Mouse (Mus musculus) urinary bladder, postnatal 10 days (tissue): Measurements from ENCODE around the gene Igfbp4.
A peak's percentile ranks its signal among the peaks of the same experiment; 100 is the strongest.

Experiments
- DNase-seq: peaks from one replicate; pipeline ENCODE4 v3.0.0; 2022; ENCODE audit warnings: low spot score

The Igfbp4 gene

GRCm38 (mm10) chr11:99041841-99042780 lies 1.1 kb downstream of the Igfbp4 start:
- no peak for DNase-seq

- DNase-seq = no peak
Measured at GRCm38 (mm10) chr11:99042834-99043431, 1.9 kb downstream of the Igfbp4 start.

GRCm38 (mm10) chr11:99043632-99044031 lies 2.6 kb downstream of the Igfbp4 start:
- no peak for DNase-seq

DNA sequence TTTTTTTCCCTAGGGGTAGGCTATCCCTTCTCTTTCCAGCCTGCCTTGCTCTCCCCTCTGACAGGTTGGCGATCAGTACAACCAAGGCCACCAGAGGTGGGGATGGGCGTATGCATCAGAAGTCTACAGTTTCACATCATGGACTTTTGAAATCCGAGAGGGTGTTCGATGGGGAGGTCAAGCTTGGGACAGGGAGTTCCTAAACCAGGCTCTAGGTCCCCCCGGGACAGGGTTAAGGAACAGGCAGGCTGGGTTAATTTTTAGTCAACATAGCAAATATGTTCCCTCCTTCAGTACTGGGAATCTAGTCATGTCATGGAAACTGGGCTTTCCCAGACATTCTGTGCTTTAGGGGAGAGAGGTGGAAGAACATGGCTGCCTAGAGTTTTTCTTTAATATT lies 3.3 kb downstream of the Igfbp4 start:
- DNase-seq = no peak

DNA sequence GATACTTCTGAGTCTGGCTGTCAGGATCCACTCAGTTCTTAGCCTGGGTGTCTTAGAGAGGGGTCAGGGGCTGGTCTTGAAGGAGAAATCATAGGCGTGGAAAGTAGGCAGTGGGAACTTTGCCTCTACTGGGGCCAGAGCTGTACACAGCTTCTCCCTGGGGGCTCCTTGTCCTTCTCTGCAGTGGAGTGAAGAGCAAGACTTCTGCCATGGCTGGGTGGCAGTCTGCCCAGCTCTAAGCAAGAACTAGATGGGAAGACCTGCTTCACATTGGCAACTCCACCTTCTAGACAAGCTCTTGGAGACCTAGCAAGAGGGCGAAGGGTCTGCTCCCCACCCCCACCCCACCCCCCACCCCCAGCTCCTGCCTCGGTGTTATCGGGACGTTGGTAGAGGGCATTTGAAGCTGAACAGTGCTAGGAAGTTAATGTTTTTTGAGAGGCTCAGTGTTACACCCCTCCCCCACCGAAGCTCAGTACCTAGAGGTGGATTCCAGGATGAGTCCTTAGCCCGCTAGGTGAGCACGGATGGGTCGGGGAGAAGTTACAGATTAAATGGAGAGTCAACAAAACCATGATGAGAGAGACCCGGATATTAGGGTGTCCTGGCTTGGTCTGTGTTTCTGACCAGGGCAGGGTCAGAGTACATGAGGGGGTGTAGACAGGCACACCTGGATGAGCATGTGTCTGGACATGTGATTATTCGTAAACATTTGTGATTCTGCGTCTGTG lies 4.3 kb downstream of the Igfbp4 start:
- no peak for DNase-seq

- peak; percentile 32 for DNase-seq
Measured at GRCm38 (mm10) chr11:99047120-99047519, 6.1 kb downstream of the Igfbp4 start.

- DNase-seq = no peak
Measured at GRCm38 (mm10) chr11:99047643-99048042, 6.6 kb downstream of the Igfbp4 start.

GRCm38 (mm10) chr11:99055143-99055542 lies 14.1 kb downstream of the Igfbp4 start:
- no peak for DNase-seq

DNA sequence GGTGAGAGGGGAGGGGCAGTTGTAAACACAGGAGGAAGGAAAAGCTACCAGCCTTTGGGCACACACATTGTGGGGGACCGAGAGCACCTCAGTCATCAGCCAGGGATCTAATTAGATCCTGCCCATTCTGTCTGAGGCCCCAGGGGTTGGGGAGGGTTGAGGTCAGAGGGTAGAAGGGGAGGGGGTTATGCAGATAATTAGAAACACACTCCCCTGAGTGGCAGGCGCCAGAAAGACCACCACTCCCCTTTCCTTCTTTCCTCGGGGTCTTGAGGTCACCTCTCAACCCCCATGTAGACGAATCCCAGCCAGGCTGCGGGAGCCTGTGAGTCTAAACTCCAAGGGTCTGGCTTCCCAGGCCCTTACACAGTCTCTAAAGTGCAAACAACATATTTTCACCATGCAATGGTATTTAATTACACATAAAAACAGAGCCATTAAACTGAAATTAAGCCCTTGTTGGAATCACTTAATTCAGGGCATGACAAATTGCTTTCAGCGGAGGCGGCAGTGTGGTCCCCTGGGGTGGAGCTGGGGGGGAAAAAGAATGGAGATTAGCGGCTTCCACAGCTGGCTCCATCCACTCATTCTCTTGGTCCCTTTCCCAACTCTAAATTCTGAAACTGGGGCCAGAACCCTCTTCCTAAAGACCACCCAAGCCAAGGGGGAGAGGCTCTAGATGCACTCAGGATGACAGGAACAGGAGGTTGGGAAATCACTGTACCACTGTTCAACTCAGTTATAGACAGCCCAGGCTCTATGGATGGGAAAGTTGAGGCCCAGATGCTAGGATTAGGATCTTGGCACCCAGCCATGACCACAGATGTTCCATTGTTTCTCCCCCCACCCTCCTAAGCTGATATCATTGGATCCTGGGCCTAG lies 14.8 kb downstream of the Igfbp4 start:
- no peak for DNase-seq

- no peak for DNase-seq
Measured at GRCm38 (mm10) chr11:99060435-99060834, 19.4 kb downstream of the Igfbp4 start.

DNA sequence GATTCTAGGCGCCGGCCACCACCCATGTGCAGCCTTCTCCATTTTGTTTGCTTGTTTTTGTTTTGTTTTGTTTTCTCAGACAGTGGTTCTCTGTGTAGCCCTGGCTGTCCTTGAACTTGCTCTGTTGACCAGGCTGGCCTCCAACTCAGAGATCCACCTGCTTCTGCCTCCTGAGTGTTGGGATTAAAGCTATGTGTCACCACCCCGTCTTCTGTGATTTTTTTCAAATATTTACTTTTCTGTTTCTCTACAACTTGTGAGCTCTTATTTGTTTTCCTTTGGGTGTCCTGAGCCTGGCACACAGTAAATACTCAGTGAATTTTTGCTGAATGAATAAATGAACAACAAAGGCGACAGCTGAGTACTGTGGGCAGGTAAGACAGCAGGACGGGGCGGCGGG lies 21.6 kb downstream of the Igfbp4 start:
- no peak for DNase-seq

DNA sequence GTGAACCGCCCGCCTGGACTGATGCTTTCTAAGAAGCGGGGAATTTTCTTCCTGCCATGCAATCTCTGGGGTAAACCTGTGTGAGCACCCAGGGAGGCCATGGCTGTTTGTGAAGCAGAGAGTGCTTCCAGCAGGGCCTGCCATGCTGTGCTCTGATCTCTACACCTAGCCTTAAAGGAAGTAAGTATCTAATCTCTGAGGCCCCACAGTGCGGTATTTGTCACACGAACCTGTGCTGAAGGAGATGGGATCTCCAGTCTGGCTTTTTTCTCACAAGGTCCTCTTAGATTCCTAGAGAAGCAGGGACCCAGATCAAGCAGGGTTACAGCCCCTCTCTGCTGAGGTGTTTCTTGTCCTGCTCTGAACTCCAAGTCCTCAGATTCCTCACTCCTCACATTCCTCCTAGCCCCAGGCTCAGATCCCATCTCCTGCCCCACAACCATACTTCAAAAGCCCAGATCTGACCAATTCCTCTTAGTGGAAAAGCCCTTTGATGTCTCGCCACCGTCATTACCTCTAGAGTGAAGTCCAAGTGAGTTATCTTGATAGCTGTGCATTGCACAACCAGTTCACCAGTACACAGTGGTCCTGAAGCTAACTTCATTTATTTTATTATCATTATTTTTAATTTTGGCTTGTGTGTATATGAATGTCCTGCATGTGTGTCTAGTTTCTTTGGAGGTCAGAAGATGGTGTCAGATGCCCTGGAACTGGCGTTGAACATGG lies 22.5 kb downstream of the Igfbp4 start:
- DNase-seq = no peak

- no peak for DNase-seq
Measured at GRCm38 (mm10) chr11:99065353-99065752, 24.3 kb downstream of the Igfbp4 start.

GRCm38 (mm10) chr11:99065979-99066378 lies 24.9 kb downstream of the Igfbp4 start:
- peak; percentile 41 for DNase-seq

- no peak for DNase-seq
Measured at GRCm38 (mm10) chr11:99067591-99067990, 26.5 kb downstream of the Igfbp4 start.

- DNase-seq = no peak
Measured at GRCm38 (mm10) chr11:99068455-99068854, 27.4 kb downstream of the Igfbp4 start.

DNA sequence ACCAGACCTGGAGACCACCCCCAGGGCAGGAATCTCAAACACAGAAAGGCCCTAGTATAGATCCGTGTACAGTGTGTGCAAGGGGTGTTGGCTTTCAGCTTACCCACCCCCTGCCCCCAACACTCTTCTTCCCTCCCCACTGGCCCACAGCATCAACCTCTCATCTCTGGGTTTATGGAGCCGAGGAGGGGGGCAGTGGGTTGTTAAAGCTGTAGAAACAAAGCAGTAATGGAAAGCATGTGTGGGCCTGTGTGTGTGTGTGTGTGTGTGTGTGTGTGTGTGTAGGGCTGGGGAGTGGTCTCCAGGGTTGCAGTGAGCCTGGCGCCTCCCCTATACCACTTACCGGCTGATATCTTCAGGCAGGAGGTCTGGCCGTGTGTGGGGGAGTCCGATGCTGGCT lies 30.8 kb downstream of the Igfbp4 start:
- no peak for DNase-seq

GRCm38 (mm10) chr11:99073781-99074180 lies 32.7 kb downstream of the Igfbp4 start:
- no peak for DNase-seq

- no peak for DNase-seq
Measured at GRCm38 (mm10) chr11:99076744-99077319, 35.8 kb downstream of the Igfbp4 start.

DNA sequence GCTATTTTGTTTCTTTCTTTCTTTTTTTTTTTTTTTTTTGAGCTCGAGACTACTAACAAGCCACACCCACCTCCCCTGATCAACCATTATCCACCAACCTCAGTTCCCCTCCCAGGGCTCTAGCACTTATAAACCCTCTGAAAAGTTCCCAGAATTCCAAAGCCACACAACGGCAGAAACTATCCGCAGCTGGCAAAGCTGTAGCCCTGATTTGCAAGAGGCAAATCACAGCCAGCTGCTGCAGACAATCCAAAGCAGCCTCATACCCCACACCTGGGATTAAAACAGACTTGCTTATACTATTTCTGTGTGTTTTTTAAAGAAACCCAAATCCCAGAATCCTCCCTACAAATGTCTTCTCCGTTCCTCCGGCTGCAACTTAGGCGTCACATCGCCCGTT lies 36.8 kb downstream of the Igfbp4 start:
- no peak for DNase-seq
